Mouse (Mus musculus) effector memory CD4-positive, alpha-beta T cell, adult 5 months (primary cell): Measurements from ENCODE around the gene Khdc1a. TPM values are rescaled to one million over a fixed set of nuclear protein-coding genes. Genes with fewer than 3 reads are reported as not detected.

Experiments used
- polyA plus RNA-seq: library from polyadenylated mRNA; unstranded; fragments of 100-300 nt; shearing (Covaris generic); gene quantifications from one replicate; pipeline ENCODE4 v1.2.1, GENCODE M21; 2017

The Khdc1a gene
- not detected for polyA plus RNA-seq

DNA sequence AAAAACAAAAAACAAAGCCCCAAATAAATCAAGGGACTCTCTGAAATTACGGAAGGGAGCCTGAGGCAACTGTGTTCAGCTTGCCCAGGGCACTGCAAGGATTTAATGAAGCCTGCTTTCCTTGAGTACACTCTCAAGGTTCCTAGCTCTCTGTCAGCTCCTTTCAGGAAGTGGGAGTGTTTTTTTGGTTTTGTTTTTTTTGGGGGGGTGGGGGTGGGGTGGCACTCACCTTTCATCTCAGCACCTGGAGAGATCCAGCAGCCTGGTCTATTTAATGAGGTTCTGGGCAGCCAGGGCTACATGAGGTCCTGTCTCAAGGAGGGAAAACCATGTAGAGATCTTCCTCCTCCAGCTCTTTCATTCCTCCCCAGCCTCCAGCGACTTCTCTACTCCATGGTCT, at the start of gene Khdc1a:
TSS of gene Khdc1a (plus strand) at position 301 of the 400 bp plus-strand sequence.

DNA sequence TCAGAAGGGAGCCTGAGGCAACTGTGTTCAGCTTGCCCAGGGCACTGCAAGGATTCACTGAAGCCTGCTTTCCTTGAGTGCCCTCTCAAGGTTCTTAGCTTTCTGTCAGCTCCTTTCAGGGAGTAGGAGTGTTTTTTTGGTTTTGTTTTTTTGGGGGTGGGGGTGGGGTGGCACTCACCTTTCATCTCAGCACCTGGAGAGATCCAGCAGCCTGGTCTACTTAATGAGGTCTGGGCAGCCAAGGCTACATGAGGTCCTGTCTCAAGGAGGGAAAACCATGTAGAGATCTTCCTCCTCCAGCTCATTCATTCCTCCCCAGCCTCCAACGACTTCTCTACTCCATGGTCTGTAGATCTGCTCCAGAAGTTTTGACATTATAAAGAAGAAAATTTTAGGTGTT, 18.6 kb downstream of the Khdc1a start, which contains the start of gene Khdc1c:
TSS of gene Khdc1c (plus strand) at position 301 of the 400 bp plus-strand sequence.

DNA sequence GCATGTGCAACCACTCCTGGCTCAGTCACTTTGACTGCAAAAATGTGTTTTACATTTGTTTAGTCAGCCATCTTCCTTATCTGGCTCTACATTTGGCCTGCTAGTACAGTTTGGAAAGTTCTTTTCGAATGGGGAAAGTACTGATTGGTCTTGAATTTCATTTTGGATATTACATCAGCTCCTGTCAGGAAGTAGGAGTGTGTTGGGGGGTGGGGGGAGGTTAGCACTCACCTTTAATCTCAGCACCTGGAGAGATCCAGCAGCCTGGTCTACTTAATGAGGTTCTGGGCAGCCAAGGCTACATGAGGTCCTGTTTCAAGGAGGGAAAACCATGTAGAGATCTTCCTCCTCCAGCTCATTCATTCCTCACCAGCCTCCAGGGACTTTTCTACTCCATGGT, 33.8 kb downstream of the Khdc1a start, which contains the start of gene Khdc1b:
TSS of gene Khdc1b (plus strand) at position 301 of the 400 bp plus-strand sequence.

Other genes starting within 250 kb of the Khdc1a start
- gene Tmem14a, start 131.1 kb upstream of the Khdc1a start, polyA plus RNA-seq = 1.8 TPM
- 0.42 TPM for gene Gsta3, start 109.1 kb upstream of the Khdc1a start, polyA plus RNA-seq
- gene Khdc1c, start 18.7 kb downstream of the Khdc1a start, polyA plus RNA-seq = not detected
- not detected for gene Khdc1b, start 33.9 kb downstream of the Khdc1a start, polyA plus RNA-seq